In the genomic region with DNA sequence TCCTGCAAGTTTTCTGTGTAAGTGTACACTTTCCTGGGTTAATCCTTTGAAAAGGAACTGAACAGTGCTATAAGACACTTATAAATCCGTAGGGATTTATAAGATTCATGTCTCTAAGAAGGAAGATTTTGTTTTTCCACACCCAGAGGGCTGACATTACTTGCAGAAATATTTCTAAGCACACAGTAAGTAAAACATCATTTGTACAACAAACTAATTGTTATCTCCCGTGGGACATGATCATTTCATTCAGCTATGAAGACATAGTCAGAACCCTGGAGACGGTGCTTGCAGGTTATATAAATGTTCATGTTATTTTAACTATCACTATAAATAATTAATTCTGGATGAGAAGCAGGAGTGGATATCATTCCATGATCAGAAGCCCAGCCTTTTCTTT, we compare ENCODE assay signal across 31 mouse cellular contexts. TPM values are rescaled to one million over a fixed set of nuclear protein-coding genes. Genes with fewer than 3 reads are reported as not detected.
"Had no signal": no experiment of that assay in that cellular context is flagged by ENCODE, and none has a peak within 500 bp of the region (broad histone marks: within the 10 kb centered on the region; RNA-seq: fewer than 3 reads in every experiment).

Olfr791 (plus strand) TSS at position 301 of the 400 bp plus-strand sequence.

- H3K36me3 ChIP-seq: embryonic facial prominence, embryonic 10.5 days; embryonic facial prominence, embryonic 12.5 days; embryonic facial prominence, embryonic 13.5 days; embryonic facial prominence, embryonic 15.5 days; forebrain, embryonic 10.5 days; forebrain, embryonic 12.5 days; forebrain, embryonic 15.5 days had no signal

- ATAC-seq: forebrain, embryonic 13.5 days; forebrain, embryonic 14.5 days; forebrain, embryonic 15.5 days; forebrain, embryonic 16.5 days; forebrain, postnatal 0 days had no signal

- H3K9me3 ChIP-seq: embryonic facial prominence, embryonic 10.5 days; embryonic facial prominence, embryonic 12.5 days; embryonic facial prominence, embryonic 13.5 days; forebrain, embryonic 10.5 days; forebrain, embryonic 12.5 days; forebrain, embryonic 13.5 days; forebrain, embryonic 15.5 days had no signal

- H3K4me1 ChIP-seq: embryonic facial prominence, embryonic 10.5 days; embryonic facial prominence, embryonic 12.5 days; embryonic facial prominence, embryonic 13.5 days; embryonic facial prominence, embryonic 15.5 days; forebrain, embryonic 10.5 days; forebrain, embryonic 12.5 days; forebrain, embryonic 13.5 days; forebrain, embryonic 15.5 days had no signal

- H3K4me3 ChIP-seq: embryonic facial prominence, embryonic 10.5 days; embryonic facial prominence, embryonic 12.5 days; embryonic facial prominence, embryonic 13.5 days; embryonic facial prominence, embryonic 15.5 days; erythroblast, embryonic 14.5 days; forebrain, embryonic 10.5 days; forebrain, embryonic 12.5 days; forebrain, embryonic 13.5 days; forebrain, embryonic 15.5 days; gastrocnemius, adult 2 months; heart, adult 2 months had no signal

- H3K27me3 ChIP-seq: embryonic facial prominence, embryonic 12.5 days; embryonic facial prominence, embryonic 13.5 days; embryonic facial prominence, embryonic 15.5 days; forebrain, embryonic 12.5 days; forebrain, embryonic 13.5 days; forebrain, embryonic 15.5 days had no signal

RNA-seq across cellular contexts. Expression of gene Olfr791, which starts in this region (rescaled TPM):
- total RNA-seq: common myeloid progenitor, adult 5-6 weeks; forebrain, postnatal 0 days; gastrocnemius, adult 18-20 months; gastrocnemius, adult 2 months; gastrocnemius, adult 8-10 months; gastrocnemius, postnatal 10 days; gastrocnemius, postnatal 14 days; gastrocnemius, postnatal 25 days; gastrocnemius, postnatal 36 days; gastrocnemius, postnatal 4 days; granulocyte monocyte progenitor cell, adult 5-6 weeks; heart, adult 18-20 months; heart, adult 2 months; heart, adult 8-10 months had no signal
- polyA plus RNA-seq: cortical plate, adult 2 months; embryonic facial prominence, embryonic 10.5 days; embryonic facial prominence, embryonic 11.5 days; embryonic facial prominence, embryonic 12.5 days; embryonic facial prominence, embryonic 13.5 days; embryonic facial prominence, embryonic 14.5 days; erythroblast, embryonic 14.5 days; forebrain, embryonic 10.5 days; forebrain, embryonic 11.5 days; forebrain, embryonic 12.5 days; forebrain, embryonic 13.5 days; forebrain, embryonic 14.5 days; forebrain, embryonic 15.5 days; forebrain, embryonic 16.5 days; forebrain, postnatal 0 days; frontal cortex, adult 2 months; gonadal fat pad, adult 2 months; heart, adult 2 months had no signal
